Comparison of ENCODE assay signal across 10 mouse cellular contexts in genomic region chr13:38503137-38503849, GRCm38 (mm10). TPM values are rescaled to one million over a fixed set of nuclear protein-coding genes. Genes with fewer than 3 reads are reported as not detected.
DNase-seq lines count a peak whose midpoint lies in the region; ATAC-seq and TF ChIP-seq lines count a peak whose summit lies in the region.
"Had no signal": no experiment of that assay in that cellular context is flagged by ENCODE, and none has a peak within 500 bp of the region (broad histone marks: within the 10 kb centered on the region; RNA-seq: fewer than 3 reads in every experiment).

No protein-coding gene starts in this region.

- no peak for TF ChIP-seq POLR2A in small intestine, adult 2 months (IDR thresholded peaks at IDR 0.05; ENCODE audit: low read depth, low read length)

- no peak overlapping the region for H3K4me3 ChIP-seq in kidney, embryonic 16.5 days (ENCODE audit: low read length)
- no peak overlapping the region; the same call in 1 of the 2 replicates for H3K4me3 ChIP-seq in small intestine, adult 2 months (ENCODE audit: low read depth, low read length)
- H3K4me3 ChIP-seq in intestine, postnatal 0 days (ENCODE audit: low read depth, low read length) = no peak overlapping the region
- H3K4me3 ChIP-seq: heart, adult 2 months had no signal

- no peak for TF ChIP-seq CTCF in small intestine, adult 2 months (IDR thresholded peaks at IDR 0.05; ENCODE audit: extremely low read depth, insufficient read length, insufficient replicate concordance, low read depth, low read length)
- no peak for TF ChIP-seq CTCF in intestine, postnatal 0 days (IDR thresholded peaks at IDR 0.05; ENCODE audit: low read depth)

- H3K27me3 ChIP-seq in kidney, embryonic 16.5 days (ENCODE audit: insufficient read depth, low read length) = no peaks in the 10 kb centered on the region
- H3K27me3 ChIP-seq in small intestine, adult 2 months (ENCODE audit: control insufficient read depth, insufficient read depth, low read length) = no peaks in the 10 kb centered on the region
- no peaks in the 10 kb centered on the region for H3K27me3 ChIP-seq in intestine, postnatal 0 days (replicated peaks; ENCODE audit: control insufficient read depth, insufficient read depth, low read length)

- no peaks in the 10 kb centered on the region for H3K4me1 ChIP-seq in kidney, embryonic 16.5 days (ENCODE audit: insufficient read depth, low read length)
- no peaks in the 10 kb centered on the region for H3K4me1 ChIP-seq in small intestine, adult 2 months (ENCODE audit: control insufficient read depth, insufficient read depth, insufficient read length, low read length)
- no peaks in the 10 kb centered on the region for H3K4me1 ChIP-seq in intestine, postnatal 0 days (replicated peaks; ENCODE audit: control insufficient read depth, insufficient read depth, low read length)

- H3K9me3 ChIP-seq in kidney, embryonic 16.5 days (ENCODE audit: low read length) = no peaks in the 10 kb centered on the region
- H3K9me3 ChIP-seq in intestine, postnatal 0 days (ENCODE audit: control insufficient read depth) = no peaks in the 10 kb centered on the region

- H3K36me3 ChIP-seq in kidney, embryonic 16.5 days (ENCODE audit: insufficient read depth, low read length) = peaks cover 89% of the 10 kb centered on the region
- peaks cover 69% of the 10 kb centered on the region for H3K36me3 ChIP-seq in small intestine, adult 2 months (ENCODE audit: control insufficient read depth, insufficient read depth, low read length)
- peaks cover 80% of the 10 kb centered on the region for H3K36me3 ChIP-seq in intestine, postnatal 0 days (ENCODE audit: control insufficient read depth, insufficient read depth)

- 79% methylated on average over 14 of the region's 14 CpGs for WGBS in kidney, embryonic 16.5 days
- 78% methylated on average over 14 of the region's 14 CpGs for WGBS in small intestine, adult 2 months
- WGBS in intestine, postnatal 0 days = 85% methylated on average over 14 of the region's 14 CpGs

- no peak overlapping the region for H3K4me2 ChIP-seq in kidney, embryonic 16.5 days (replicated peaks; ENCODE audit: low read depth, low read length)
- H3K4me2 ChIP-seq in intestine, postnatal 0 days (replicated peaks; ENCODE audit: low read depth) = no peak overlapping the region

- ATAC-seq in kidney, embryonic 16.5 days (ENCODE audit: low FRiP score, low TSS enrichment) = no peak
- no peak for ATAC-seq in intestine, postnatal 0 days

- no peak overlapping the region for H3K27ac ChIP-seq in kidney, embryonic 16.5 days (ENCODE audit: low read length)
- H3K27ac ChIP-seq in small intestine, adult 2 months (ENCODE audit: insufficient read depth, low read depth, low read length) = 0 out of 2 replicates have a peak overlapping the region, but pooled peaks have one; percentile 1
- no peak overlapping the region for H3K27ac ChIP-seq in intestine, postnatal 0 days (ENCODE audit: low read depth, low read length)
- H3K27ac ChIP-seq: heart, adult 2 months; macrophage had no signal

- DNase-seq in kidney, postnatal 25 days = peak; percentile 39 to 60
- peak; percentile 63 for DNase-seq in MN1 (ENCODE audit: low spot score)
- peak; percentile 43 for DNase-seq in gastrocnemius, postnatal 10 days
- no peak for DNase-seq in urinary bladder, adult 18-20 months (ENCODE audit: low spot score in 2 of 2)
- DNase-seq in cerebellum, adult 9-11 months = no peak

- no peak overlapping the region for H3K9ac ChIP-seq in kidney, embryonic 16.5 days (replicated peaks; ENCODE audit: low read length)
- H3K9ac ChIP-seq in intestine, postnatal 0 days (ENCODE audit: low read depth, low read length) = no peak overlapping the region

RNA-seq across cellular contexts. Expression of gene Txndc5, which starts 25.3 kb away (rescaled TPM):
- 301 and 313 TPM in 2 replicates for polyA plus RNA-seq in kidney, embryonic 16.5 days (2015; fragmentation: Nextera tagmentation; extraction: Ambion mirVana)
- total RNA-seq in gastrocnemius, postnatal 10 days (2021) = 10 to 100 TPM; 61.9 to 76.3 TPM
- polyA plus RNA-seq in small intestine, adult 2 months (2012; rRNA removed) = 132 and 222 TPM in 2 replicates
- polyA plus RNA-seq in intestine, postnatal 0 days (2015; fragmentation: Nextera tagmentation; extraction: Ambion mirVana) = 96.2 and 106 TPM in 2 replicates

Comparison
In these comparisons a context has a peak if more than half of its experiments do, and no peak if none do; other contexts are left out.
1. DNase-seq: peak in kidney, postnatal 25 days (2 of 2), MN1 (single experiment) and gastrocnemius, postnatal 10 days (single experiment); none in urinary bladder, adult 18-20 months (0 of 2) and cerebellum, adult 9-11 months (single experiment).